Mouse (Mus musculus): ENCODE data around the gene Btbd35f3.
"Not testable (repeated sequence)": the region's sequence is repeated elsewhere in the genome, so short reads cannot be mapped to it uniquely, and the experiment has no call there.

Btbd35f3 gene

DNA sequence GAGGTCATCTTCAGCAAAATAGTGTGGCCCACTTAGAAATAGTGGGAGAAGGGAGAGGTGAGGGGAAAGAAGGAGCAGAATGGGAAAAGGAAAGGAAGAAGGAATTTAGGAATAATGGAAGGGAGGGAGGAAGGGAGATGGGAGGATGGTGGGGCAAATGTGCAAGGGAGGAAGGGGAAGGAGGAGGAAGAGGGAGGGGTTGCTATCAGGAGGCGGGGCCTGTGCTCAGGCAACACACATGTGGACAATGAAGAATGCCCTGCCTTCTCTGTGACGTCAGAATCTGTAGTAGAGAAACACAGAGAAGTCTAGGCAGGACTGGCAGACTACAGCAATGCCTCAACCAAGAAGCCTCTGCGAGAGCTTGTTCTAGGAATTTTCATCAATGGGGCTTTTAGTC lies at the start of gene Btbd35f3:
TSS of gene Btbd35f3 (plus strand) at position 301 of the 400 bp plus-strand sequence.
- not testable (repeated sequence) for DNase-seq (ENCODE audit: low read depth, low spot score)
